Mouse (Mus musculus) liver, embryonic 11.5 days (tissue): ENCODE data around the gene Gm5737. TPM values are rescaled to one million over a fixed set of nuclear protein-coding genes. Genes with fewer than 3 reads are reported as not detected.
A peak's percentile ranks its signal among the peaks of the same experiment; 100 is the strongest.

Experiments
- ATAC-seq: fragments of 200-750 bp; cut with Nextera tagmentation; replicated peaks from 2 replicates; pipeline ENCODE4 v1.8.0; 2017; ENCODE audit warnings: moderate number of reproducible peaks, mild to moderate bottlenecking, moderate TSS enrichment, moderate library complexity; ENCODE audit not compliant: low FRiP score
- DNase-seq: peaks from one replicate; pipeline ENCODE4 v3.0.0-alpha.2; 2017; ENCODE audit warnings: low spot score
- H3K27ac ChIP-seq: fragments of 300-500 bp; sonication (generic); 2 replicates; pipeline ENCODE4 v1.5.1; 2014; ENCODE audit warnings: mild to moderate bottlenecking, low read depth, low read length, control low read depth
- H3K27me3 ChIP-seq: fragments of 300-500 bp; sonication (generic); replicated peaks from 2 replicates; pipeline ENCODE4 v1.6.1; 2014; ENCODE audit warnings: low read length, mixed read lengths; ENCODE audit not compliant: control insufficient read depth, insufficient read depth
- H3K36me3 ChIP-seq: fragments of 300-500 bp; sonication (generic); 2 replicates; pipeline ENCODE4 v1.6.1; 2014; ENCODE audit warnings: mild to moderate bottlenecking, low read length, moderate library complexity, mixed read lengths; ENCODE audit not compliant: control insufficient read depth, insufficient read depth
- H3K4me1 ChIP-seq: fragments of 300-500 bp; sonication (generic); replicated peaks from 2 replicates; pipeline ENCODE4 v1.6.1; 2014; ENCODE audit warnings: low read length, mixed read lengths; ENCODE audit not compliant: control insufficient read depth, insufficient read depth
- H3K4me2 ChIP-seq: fragments of 300-500 bp; sonication (generic); 2 replicates; pipeline ENCODE4 v1.6.1; 2014; ENCODE audit warnings: mild to moderate bottlenecking, control low read depth, moderate library complexity
- H3K4me3 ChIP-seq: fragments of 300-500 bp; sonication (generic); 2 replicates; pipeline ENCODE4 v1.5.1; 2014; ENCODE audit warnings: low read depth, low read length, control low read depth
- H3K9ac ChIP-seq: fragments of 300-500 bp; sonication (generic); 2 replicates; pipeline ENCODE4 v1.6.1; 2014; ENCODE audit warnings: low read depth, low read length, control low read depth
- H3K9me3 ChIP-seq: fragments of 300-500 bp; sonication (generic); 2 replicates; pipeline ENCODE4 v1.6.1; 2016; ENCODE audit warnings: low read length, inconsistent platforms, mixed read lengths; ENCODE audit not compliant: control insufficient read depth
- WGBS: fragments of 180-500 bp; shearing (Covaris S2); extraction: QIAGEN DNeasy Blood & Tissue Kit; methylation state at CpG from one replicate; pipeline ENCODE4 v1.1.7; 2014; 5-methylcytosine and 5-hydroxymethylcytosine counted together
- polyA plus RNA-seq: library from polyadenylated mRNA; unstranded; fragments of >200 nt; fragmentation: Nextera tagmentation; extraction: Ambion mirVana; gene quantifications from 2 replicates; pipeline ENCODE4 v1.2.1, GENCODE M21; 2014

Gm5737 gene
- polyA plus RNA-seq = not detected in 2 replicates

GRCm38 (mm10) chr7:120811834-120812415 is at the start of gene Gm5737:
TSS of gene Gm5737 (plus strand) at chr7:120812365.
- Histone ChIP-seq H3K9me3 (no peaks in the 10 kb centered on the region), H3K27ac (no peak within 1 kb of the TSS), H3K36me3 (no peaks in the 10 kb centered on the region), H3K9ac (no peak within 1 kb of the TSS), H3K27me3 (peaks cover 10% of the 10 kb centered on the region), H3K4me2 (no peak within 1 kb of the TSS), H3K4me1 (no peaks in the 10 kb centered on the region), H3K4me3 (no peak within 1 kb of the TSS)
- DNase-seq = no peak
- ATAC-seq = no peak
- WGBS = 72% methylated on average over 6 of the region's 6 CpGs

- 0% methylated on average over 1 of the region's 1 CpGs for WGBS
- Histone ChIP-seq H3K4me2 (no peak overlapping the region), H3K4me3 (no peak overlapping the region), H3K27me3 (no peaks in the 10 kb centered on the region), H3K9ac (no peak overlapping the region), H3K9me3 (no peaks in the 10 kb centered on the region), H3K27ac (no peak overlapping the region), H3K36me3 (no peaks in the 10 kb centered on the region), H3K4me1 (no peaks in the 10 kb centered on the region)
- no peak for ATAC-seq
- no peak for DNase-seq
These were observed 44.8 kb upstream of the Gm5737 start for GRCm38 (mm10) chr7:120767369-120767768.

- ATAC-seq (no peak), DNase-seq (no peak)
- H3K9ac ChIP-seq = no peak overlapping the region
- WGBS = 38% methylated on average over 1 of the region's 1 CpGs
- no peak overlapping the region for H3K4me3 ChIP-seq
- no peaks in the 10 kb centered on the region for H3K36me3 ChIP-seq
- no peak overlapping the region for H3K27ac ChIP-seq
- H3K4me1 ChIP-seq = no peaks in the 10 kb centered on the region
- H3K27me3 ChIP-seq = no peaks in the 10 kb centered on the region
- no peaks in the 10 kb centered on the region for H3K9me3 ChIP-seq
- H3K4me2 ChIP-seq = no peak overlapping the region
These were observed 40.8 kb upstream of the Gm5737 start for GRCm38 (mm10) chr7:120771389-120771788.

- no peaks in the 10 kb centered on the region for H3K4me1 ChIP-seq
- H3K4me3 ChIP-seq = no peak overlapping the region
- ATAC-seq = 0 out of 2 replicates have a peak, but pooled peaks have one; percentile 58
- no peak for DNase-seq
- H3K27ac ChIP-seq = no peak overlapping the region
- no peak overlapping the region for H3K4me2 ChIP-seq
- H3K36me3 ChIP-seq = no peaks in the 10 kb centered on the region
- H3K9ac ChIP-seq = no peak overlapping the region
- no peaks in the 10 kb centered on the region for H3K9me3 ChIP-seq
- 44% methylated on average over 2 of the region's 2 CpGs for WGBS
- H3K27me3 ChIP-seq = no peaks in the 10 kb centered on the region
These were observed 34.2 kb upstream of the Gm5737 start for GRCm38 (mm10) chr7:120778012-120778411.

- no peaks in the 10 kb centered on the region for H3K36me3 ChIP-seq
- no peak overlapping the region for H3K9ac ChIP-seq
- H3K4me2 ChIP-seq = no peak overlapping the region
- H3K4me3 ChIP-seq = no peak overlapping the region
- no peaks in the 10 kb centered on the region for H3K9me3 ChIP-seq
- DNase-seq (no peak), ATAC-seq (no peak)
- 81% methylated on average over 4 of the region's 4 CpGs for WGBS
- no peaks in the 10 kb centered on the region for H3K4me1 ChIP-seq
- H3K27ac ChIP-seq = no peak overlapping the region
- H3K27me3 ChIP-seq = no peaks in the 10 kb centered on the region
These were observed 16.6 kb upstream of the Gm5737 start for GRCm38 (mm10) chr7:120795544-120795943.

GRCm38 (mm10) chr7:120796369-120796768 is 15.8 kb upstream of the Gm5737 start:
- no peak overlapping the region for H3K9ac ChIP-seq
- no peaks in the 10 kb centered on the region for H3K9me3 ChIP-seq
- ATAC-seq = no peak
- no peak overlapping the region for H3K4me3 ChIP-seq
- H3K27ac ChIP-seq = no peak overlapping the region
- H3K36me3 ChIP-seq = no peaks in the 10 kb centered on the region
- H3K27me3 ChIP-seq = no peaks in the 10 kb centered on the region
- WGBS = 60% methylated on average over 3 of the region's 3 CpGs
- no peak for DNase-seq
- H3K4me2 ChIP-seq = no peak overlapping the region
- no peaks in the 10 kb centered on the region for H3K4me1 ChIP-seq

GRCm38 (mm10) chr7:120803268-120803667 is 8.9 kb upstream of the Gm5737 start:
- H3K27ac ChIP-seq = no peak overlapping the region

GRCm38 (mm10) chr7:120809705-120810104 is 2.5 kb upstream of the Gm5737 start:
- Histone ChIP-seq H3K4me3 (no peak overlapping the region), H3K9ac (no peak overlapping the region)

More at GRCm38 (mm10) chr7:120803268-120803667, 8.9 kb upstream of the Gm5737 start:
- Histone ChIP-seq H3K9me3 (no peaks in the 10 kb centered on the region), H3K4me3 (no peak overlapping the region), H3K27me3 (no peaks in the 10 kb centered on the region), H3K4me2 (no peak overlapping the region), H3K9ac (no peak overlapping the region), H3K4me1 (no peaks in the 10 kb centered on the region), H3K36me3 (no peaks in the 10 kb centered on the region)
- ATAC-seq = no peak
- no peak for DNase-seq
- 86% methylated on average over 2 of the region's 2 CpGs for WGBS

GRCm38 (mm10) chr7:120817552-120817951 is 5.4 kb downstream of the Gm5737 start:
- Histone ChIP-seq H3K36me3 (no peaks in the 10 kb centered on the region), H3K27ac (no peak overlapping the region), H3K4me2 (no peak overlapping the region), H3K4me1 (no peaks in the 10 kb centered on the region), H3K9me3 (no peaks in the 10 kb centered on the region), H3K27me3 (no peaks in the 10 kb centered on the region), H3K9ac (no peak overlapping the region), H3K4me3 (no peak overlapping the region)
- no peak for DNase-seq
- ATAC-seq = 0 out of 2 replicates have a peak, but pooled peaks have one; percentile 19
- WGBS = 75% methylated on average over 6 of the region's 6 CpGs

More at GRCm38 (mm10) chr7:120809705-120810104, 2.5 kb upstream of the Gm5737 start:
- 10% methylated on average over 27 of the region's 27 CpGs for WGBS
- no peaks in the 10 kb centered on the region for H3K9me3 ChIP-seq
- ATAC-seq (no peak), DNase-seq (no peak)
- no peak overlapping the region for H3K27ac ChIP-seq
- no peaks in the 10 kb centered on the region for H3K36me3 ChIP-seq
- H3K27me3 ChIP-seq = peaks cover 10% of the 10 kb centered on the region
- peak overlapping the region; percentile 46 for H3K4me2 ChIP-seq
- no peaks in the 10 kb centered on the region for H3K4me1 ChIP-seq
